Mouse (Mus musculus): Measurements from ENCODE around the gene Usp12.

- TF ChIP-seq CTCF (conservative IDR thresholded peaks at IDR 0.05; ENCODE audit: insufficient read depth, insufficient read length, low read depth, low read length), result no peak
- no peak for TF ChIP-seq POLR2A (IDR thresholded peaks at IDR 0.05; ENCODE audit: low read depth, low read length)
These were observed at the start of gene Usp12 for GRCm38 (mm10) chr5:146794853-146795252.

All from kidney, adult 2 months (tissue).